Mouse (Mus musculus) myocyte (in vitro differentiated cells): ENCODE results near the gene Lin7b.
A peak's percentile ranks its signal among the peaks of the same experiment; 100 is the strongest.

Experiments
- MAX ChIP-seq: IDR thresholded peaks from one replicate; pipeline ENCODE4 v1.6.1; 2011; ENCODE audit warnings: low read depth, mild to moderate bottlenecking, control low read depth
- POLR2A ChIP-seq: IDR thresholded peaks from one replicate; pipeline ENCODE4 v1.6.1; 2011; ENCODE audit warnings: low read depth, mild to moderate bottlenecking, control low read depth, moderate library complexity; ENCODE audit not compliant: insufficient read length
- POLR2AphosphoS2 ChIP-seq: IDR thresholded peaks from one replicate; pipeline ENCODE4 v1.6.1; 2011; ENCODE audit warnings: low read depth, control low read depth; ENCODE audit not compliant: insufficient read length
- REST ChIP-seq: IDR thresholded peaks from one replicate; pipeline ENCODE4 v1.6.1; 2011; ENCODE audit warnings: mild to moderate bottlenecking, control low read depth, moderate library complexity; ENCODE audit not compliant: insufficient read depth, insufficient read length
- SRF ChIP-seq: IDR thresholded peaks from one replicate; pipeline ENCODE4 v1.6.1; 2011; ENCODE audit warnings: low read depth; ENCODE audit not compliant: control insufficient read depth, insufficient read length
- TCF12 ChIP-seq: IDR thresholded peaks from one replicate; pipeline ENCODE4 v1.6.1; 2011; ENCODE audit warnings: mild to moderate bottlenecking, control low read depth; ENCODE audit not compliant: poor library complexity, insufficient read depth, severe bottlenecking
- TCF3 ChIP-seq: IDR thresholded peaks from one replicate; pipeline ENCODE4 v1.6.1; 2011; ENCODE audit warnings: low read depth, control low read depth; ENCODE audit not compliant: insufficient read length

DNA sequence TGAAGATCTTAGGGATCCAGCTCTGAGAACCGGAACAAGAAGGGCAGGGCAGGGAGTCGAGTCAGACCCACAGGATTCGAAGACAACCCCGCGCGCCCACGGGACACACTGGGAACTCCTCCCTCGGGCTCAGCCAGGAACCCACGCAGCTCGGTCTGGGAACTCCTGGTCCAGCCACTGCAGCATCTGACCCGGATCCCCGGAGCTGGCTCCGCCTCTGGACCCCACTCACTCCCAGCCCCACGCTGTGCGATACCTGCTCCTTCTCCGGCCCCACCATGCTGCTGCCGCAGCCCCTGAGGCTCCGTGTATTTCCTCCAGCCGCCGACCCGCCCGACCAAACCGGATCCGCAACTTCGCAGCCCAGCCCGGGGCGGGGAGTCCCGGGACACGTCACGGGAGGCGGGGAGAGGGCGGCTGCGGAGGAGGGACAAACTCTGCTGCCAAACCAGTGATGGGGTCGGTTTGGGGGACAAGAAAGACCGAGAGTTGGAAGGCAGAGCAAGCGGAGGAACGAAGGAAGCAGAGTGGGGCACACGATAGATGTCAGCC lies 36.9 kb downstream of the Lin7b start, which contains the start of gene Trpm4:
- TF ChIP-seq POLR2A (peak; percentile 85), POLR2AphosphoS2 (peak; percentile 82), TCF3 (no peak), MAX (no peak), TCF12 (no peak), SRF (no peak), REST (no peak)
